Mouse (Mus musculus) central nervous system, embryonic 11.5 days (tissue): ENCODE results near the gene C8a. TPM values are rescaled to one million over a fixed set of nuclear protein-coding genes. Genes with fewer than 3 reads are reported as not detected.

Experiments
- polyA plus RNA-seq: library from polyadenylated mRNA; depleted of rRNA; stranded (reverse); fragments of >200 nt; gene quantifications from 2 replicates; pipeline ENCODE4 v1.2.3, GENCODE M21; 2012; rRNA removed

The C8a gene
- polyA plus RNA-seq: 0.51 and 1.3 TPM in 2 replicates

GRCm38 (mm10) chr4:104876323-104876722, at the start of gene C8a:
TSS of gene C8a (minus strand) at chr4:104876398.

GRCm38 (mm10) chr4:104913291-104914129, 37.3 kb upstream of the C8a start, which contains the start of gene Fyb2:
TSS of gene Fyb2 (plus strand) at chr4:104913456.

GRCm38 (mm10) chr4:104857029-104857428, 19.2 kb downstream of the C8a start, which contains the start of gene Gm17662:
TSS of gene Gm17662 (plus strand) at chr4:104857329.

GRCm38 (mm10) chr4:104766065-104766464, 110.1 kb downstream of the C8a start, which contains the start of gene C8b:
TSS of gene C8b (plus strand) at chr4:104766317.

Other genes with a start within 250 kb of the C8a start
- gene C8b, start 110.1 kb downstream of the C8a start, polyA plus RNA-seq: 0.16 and 0.29 TPM in 2 replicates
- not detected in 2 replicates for gene Gm17662, start 19.1 kb downstream of the C8a start, polyA plus RNA-seq
- 0.12 and 0.13 TPM in 2 replicates for gene Fyb2, start 37.1 kb upstream of the C8a start, polyA plus RNA-seq
- 1.5 and 2.6 TPM in 2 replicates for gene Prkaa2, start 233.5 kb upstream of the C8a start, polyA plus RNA-seq